In genomic region chr10:40301181-40302075, GRCm38 (mm10) we compare ENCODE assay signal across 8 mouse cellular contexts. TPM values are rescaled to one million over a fixed set of nuclear protein-coding genes. Genes with fewer than 3 reads are reported as not detected.
A peak's percentile ranks its signal among the peaks of the same experiment; 100 is the strongest.
DNase-seq lines count a peak whose midpoint lies in the region; ATAC-seq lines count a peak whose summit lies in the region.
"Not testable (repeated sequence)": the region's sequence is repeated elsewhere in the genome, so short reads cannot be mapped to it uniquely, and the experiment has no call there.

No protein-coding gene starts in this region.

- peak; percentile 19 for ATAC-seq in inflammation-experienced regulatory T-cells, adult 6 months
- peak; percentile 2; the same call in 1 of the 2 replicates for ATAC-seq in megakaryocyte-erythroid progenitor cell, adult 5-6 weeks (replicated peaks; ENCODE audit: low FRiP score, low TSS enrichment, poor library complexity, severe bottlenecking)

- intact Hi-C loops in gastrocnemius, postnatal 14 days (cut with DNase I; ENCODE audit: low total_unique reads); left cerebral cortex, postnatal 4 days (cut with DNase I): not testable (repeated sequence)

- peak; percentile 62 to 87 for DNase-seq in adrenal gland, adult (ENCODE audit: inconsistent age in 2 of 2, low spot score in 1 of 2)
- DNase-seq in embryo, embryonic 10 days (ENCODE audit: low spot score): peak; percentile 32
- DNase-seq in gastrocnemius, postnatal 14 days: peak; percentile 37
- peak; percentile 36 for DNase-seq in left cerebral cortex, postnatal 4 days
- peak; percentile 37 to 42 for DNase-seq in right cerebral cortex, postnatal 10 days (ENCODE audit: low spot score in 2 of 2)
- peak; percentile 20 to 67 for DNase-seq in urinary bladder, adult 18-20 months (ENCODE audit: low spot score in 2 of 2)

RNA-seq across cellular contexts. Expression of gene Amd1, which starts 0.6 kb away (rescaled TPM):
- total RNA-seq in gastrocnemius, postnatal 14 days (2021): 10 to 100 TPM; 20.7 to 24.8 TPM
- 10 to 100 TPM; 49.4 to 80.0 (median 63.0) TPM for polyA plus RNA-seq in inflammation-experienced regulatory T-cells, adult 6 months (2017; shearing (Covaris generic))
- 10 to 100 TPM; 50.6 to 56.3 TPM for total RNA-seq in left cerebral cortex, postnatal 4 days (2021)
- total RNA-seq in megakaryocyte-erythroid progenitor cell, adult 5-6 weeks (2014; fragmentation: Nextera tagmentation): 196 and 233 TPM in 2 replicates
- 272 and 286 TPM in 2 replicates for total RNA-seq in megakaryocyte-erythroid progenitor cell, adult 5-6 weeks (2017)

RNA-seq across cellular contexts. Expression of gene Cdk19, which starts 37.9 kb away (rescaled TPM):
- total RNA-seq in gastrocnemius, postnatal 14 days (2021): 1 to 10 TPM; 5.4 to 6.4 TPM
- 10 to 100 TPM in 2 of 3 experiments, 1 to 10 TPM in 1; 8.7 to 15.9 (median 12.1) TPM for polyA plus RNA-seq in inflammation-experienced regulatory T-cells, adult 6 months (2017; shearing (Covaris generic))
- 10 to 100 TPM; 52.2 to 63.3 TPM for total RNA-seq in left cerebral cortex, postnatal 4 days (2021)
- total RNA-seq in megakaryocyte-erythroid progenitor cell, adult 5-6 weeks (2014; fragmentation: Nextera tagmentation): 16.6 and 17.4 TPM in 2 replicates
- 24.0 and 25.4 TPM in 2 replicates for total RNA-seq in megakaryocyte-erythroid progenitor cell, adult 5-6 weeks (2017)

RNA-seq across cellular contexts. Expression of gene Gtf3c6, which starts 43.5 kb away (rescaled TPM):
- total RNA-seq in gastrocnemius, postnatal 14 days (2021): 10 to 100 TPM; 19.1 to 21.5 TPM
- polyA plus RNA-seq in inflammation-experienced regulatory T-cells, adult 6 months (2017; shearing (Covaris generic)): 100 to 1,000 TPM; 113 to 128 (median 121) TPM
- total RNA-seq in left cerebral cortex, postnatal 4 days (2021): 10 to 100 TPM; 37.0 to 42.5 TPM
- total RNA-seq in megakaryocyte-erythroid progenitor cell, adult 5-6 weeks (2014; fragmentation: Nextera tagmentation): 66.5 and 85.8 TPM in 2 replicates
- total RNA-seq in megakaryocyte-erythroid progenitor cell, adult 5-6 weeks (2017): 152 and 249 TPM in 2 replicates

RNA-seq across cellular contexts. Expression of gene Rpf2, which starts 54.6 kb away (rescaled TPM):
- 10 to 100 TPM; 16.2 to 19.2 TPM for total RNA-seq in gastrocnemius, postnatal 14 days (2021)
- polyA plus RNA-seq in inflammation-experienced regulatory T-cells, adult 6 months (2017; shearing (Covaris generic)): 10 to 100 TPM; 59.8 to 68.0 (median 65.5) TPM
- total RNA-seq in left cerebral cortex, postnatal 4 days (2021): 10 to 100 TPM; 30.0 to 36.4 TPM
- 70.6 and 102 TPM in 2 replicates for total RNA-seq in megakaryocyte-erythroid progenitor cell, adult 5-6 weeks (2014; fragmentation: Nextera tagmentation)
- 263 and 350 TPM in 2 replicates for total RNA-seq in megakaryocyte-erythroid progenitor cell, adult 5-6 weeks (2017)

Comparison
In these comparisons a context has a peak if more than half of its experiments do, and no peak if none do; other contexts are left out.
1. Peak in every context shown above with its lines: DNase-seq and ATAC-seq.